Mouse (Mus musculus) urinary bladder, adult 18-20 months (tissue): ENCODE measurements around the gene Mad1l1.

Source experiments
- DNase-seq, 2 experiments: peaks; one replicate each; pipeline ENCODE4 v3.0.0; 2022; ENCODE audit warnings: low spot score in 2 of 2, mixed read lengths in 2 of 2

Mad1l1 gene

GRCm38 (mm10) chr5:140056291-140056690 lies 265.1 kb downstream of the Mad1l1 start:
- no peak for DNase-seq

DNA sequence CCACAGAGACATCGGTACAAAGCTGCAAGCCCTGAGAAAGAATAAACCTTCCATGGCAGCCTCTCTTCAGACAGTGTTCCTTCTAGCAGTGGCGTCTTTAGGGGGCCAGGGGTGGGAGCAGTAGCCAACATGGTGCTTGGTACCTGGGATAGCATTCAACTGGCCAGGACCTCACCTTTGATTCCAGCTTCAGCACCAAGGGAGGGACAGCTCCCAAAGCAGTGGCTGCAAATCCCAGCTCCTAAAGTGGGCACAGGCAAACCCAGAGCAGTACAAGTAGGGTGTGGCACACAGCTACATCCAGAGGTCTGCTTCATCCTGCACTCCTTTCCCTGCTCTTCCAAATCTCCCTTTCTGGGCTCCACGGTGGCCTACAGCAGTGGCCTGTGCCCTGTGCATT lies 265.9 kb downstream of the Mad1l1 start:
- DNase-seq = no peak

GRCm38 (mm10) chr5:140053626-140054025 lies 267.7 kb downstream of the Mad1l1 start:
- DNase-seq = no peak

GRCm38 (mm10) chr5:140052405-140052804 lies 268.9 kb downstream of the Mad1l1 start:
- no peak for DNase-seq

- DNase-seq = no peak
Observed at GRCm38 (mm10) chr5:140045453-140045852, 275.9 kb downstream of the Mad1l1 start.

DNA sequence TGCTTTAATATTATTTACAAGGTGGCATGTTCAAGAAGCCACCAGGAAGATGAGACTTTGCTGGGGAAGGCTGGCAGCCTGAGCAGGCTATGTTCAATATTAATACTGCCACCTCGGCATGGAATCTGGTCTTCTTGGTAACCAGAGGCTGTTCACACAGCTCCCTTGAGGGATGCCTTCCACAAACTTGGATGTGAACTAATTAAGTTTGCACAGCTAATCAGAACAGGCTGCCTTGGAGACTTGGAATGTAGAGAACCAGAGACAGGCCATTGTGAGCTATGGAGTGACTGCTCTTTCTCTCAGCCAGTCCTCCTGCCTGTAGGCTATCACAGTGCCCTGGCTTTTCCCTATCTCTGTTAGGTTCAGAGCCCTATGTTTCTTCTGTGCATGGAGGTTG lies 278.4 kb downstream of the Mad1l1 start:
- no peak for DNase-seq

DNA sequence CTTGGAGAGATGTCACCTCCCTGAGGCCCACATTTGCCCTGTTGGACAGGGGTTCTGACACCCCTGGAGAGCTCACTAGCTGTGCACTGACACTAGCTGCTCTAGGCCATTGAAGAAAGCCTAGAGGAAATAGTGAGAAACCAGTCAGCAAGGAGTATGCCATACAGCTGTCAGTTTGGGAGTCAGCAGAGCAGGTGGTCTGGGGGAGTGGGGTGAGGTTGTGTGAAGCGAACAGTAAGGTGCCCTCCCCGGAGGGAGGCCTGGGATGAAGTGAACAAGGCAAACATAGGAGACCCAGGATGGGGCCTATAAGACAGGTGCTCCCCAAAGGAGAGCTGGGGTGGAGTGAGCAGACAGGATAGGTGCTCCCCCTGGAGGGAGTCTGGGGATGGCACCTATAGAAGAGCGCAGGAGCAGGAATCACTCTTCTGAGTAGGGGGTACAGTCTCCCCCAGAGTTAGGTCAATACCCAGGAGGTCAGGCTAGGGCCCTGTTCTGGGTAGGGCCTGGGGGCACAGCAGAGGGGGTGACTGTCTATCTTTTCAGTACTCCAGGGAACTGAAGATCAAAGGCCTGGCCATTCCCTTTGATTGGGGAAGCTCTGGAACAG lies 279.2 kb downstream of the Mad1l1 start:
- no peak for DNase-seq

DNA sequence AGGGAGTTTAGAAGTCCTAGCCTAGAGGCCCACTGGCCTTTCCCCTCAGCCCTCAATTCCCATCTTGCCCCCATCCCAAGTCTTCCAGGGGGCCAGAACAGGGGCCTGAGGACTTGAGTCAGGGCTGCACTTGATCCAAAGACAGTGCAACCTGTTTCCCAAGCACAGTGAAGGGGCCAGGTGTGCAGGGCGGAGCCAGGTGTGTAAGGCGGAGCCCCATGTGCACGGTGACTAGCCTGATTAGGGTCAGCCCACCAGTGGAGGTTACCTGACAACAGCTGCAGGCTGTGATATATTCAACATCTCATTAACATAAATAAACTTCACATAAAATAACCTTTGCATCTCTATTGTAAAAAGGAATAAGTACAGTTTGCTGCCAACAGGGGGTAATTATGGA lies 280.3 kb downstream of the Mad1l1 start:
- DNase-seq = no peak

DNA sequence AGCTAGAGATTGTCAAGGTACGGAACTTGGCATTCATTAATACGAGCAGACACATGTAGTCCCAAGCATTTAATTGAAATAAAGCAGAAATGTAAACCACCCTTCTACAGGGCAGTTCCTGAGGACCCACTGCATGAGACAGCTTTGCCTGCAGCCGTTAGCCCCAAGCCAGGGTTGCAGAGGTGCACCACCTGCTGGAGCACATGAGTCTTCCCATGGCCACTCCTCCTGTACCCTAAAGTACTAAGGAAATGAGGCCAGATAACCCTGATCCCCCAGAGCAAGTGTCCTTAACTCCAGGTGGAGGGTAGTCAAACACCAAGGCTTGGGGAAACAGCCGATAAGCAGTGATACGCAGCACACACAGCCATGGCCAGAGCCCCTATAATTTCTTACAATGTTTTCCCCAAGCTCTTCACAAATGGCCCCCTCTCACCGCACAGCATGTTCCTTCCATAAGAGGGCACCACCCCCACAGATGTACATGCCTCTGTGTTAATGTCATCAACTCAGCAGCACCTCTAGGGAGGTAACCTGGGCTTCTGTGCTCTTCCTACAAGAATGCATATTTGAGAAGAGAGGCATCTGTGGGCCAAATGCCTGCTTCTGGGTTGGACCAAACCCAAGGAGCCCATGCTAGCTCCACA lies 283.6 kb downstream of the Mad1l1 start:
- no peak for DNase-seq

DNA sequence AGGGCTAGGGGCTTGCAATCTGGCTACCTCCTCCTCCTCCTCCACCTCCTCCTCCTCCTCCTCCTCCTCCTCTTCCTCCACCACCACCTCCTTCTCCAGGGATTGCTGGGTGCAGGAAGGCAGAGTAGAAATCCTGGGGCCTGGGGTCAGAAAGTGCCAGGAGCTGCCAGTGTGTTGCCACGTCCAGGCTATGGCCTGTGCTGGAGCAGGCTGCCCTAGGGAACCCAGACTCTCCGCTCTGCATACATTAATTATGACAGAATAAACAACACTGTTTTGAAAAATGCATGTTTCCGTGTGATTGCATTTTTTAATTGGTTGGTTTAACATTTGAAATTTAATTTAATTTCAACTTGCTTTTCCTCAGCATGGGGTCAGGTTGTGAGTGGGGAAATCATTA lies 285.7 kb downstream of the Mad1l1 start:
- DNase-seq = no peak

DNA sequence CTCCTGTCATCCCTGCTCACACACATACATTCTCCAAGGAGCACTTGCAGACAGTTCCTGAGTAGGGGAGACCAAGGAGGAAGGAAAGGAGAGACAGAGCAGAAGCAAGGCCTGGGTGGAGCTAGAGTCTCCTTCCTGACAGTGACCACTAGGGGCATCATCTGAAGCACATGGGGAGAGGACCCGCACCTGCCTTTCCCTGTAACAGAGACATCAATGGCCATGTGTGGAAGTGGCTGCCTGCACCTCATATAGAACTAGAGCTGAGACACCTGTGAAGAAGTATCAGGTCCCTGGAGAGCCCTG lies 286.4 kb downstream of the Mad1l1 start:
- DNase-seq = no peak

GRCm38 (mm10) chr5:140034300-140035024 lies 286.9 kb downstream of the Mad1l1 start:
- DNase-seq = no peak

GRCm38 (mm10) chr5:140026366-140026765 lies 295.0 kb downstream of the Mad1l1 start:
- DNase-seq = no peak

- DNase-seq = no peak
Observed at GRCm38 (mm10) chr5:140025301-140025700, 296.1 kb downstream of the Mad1l1 start.

DNA sequence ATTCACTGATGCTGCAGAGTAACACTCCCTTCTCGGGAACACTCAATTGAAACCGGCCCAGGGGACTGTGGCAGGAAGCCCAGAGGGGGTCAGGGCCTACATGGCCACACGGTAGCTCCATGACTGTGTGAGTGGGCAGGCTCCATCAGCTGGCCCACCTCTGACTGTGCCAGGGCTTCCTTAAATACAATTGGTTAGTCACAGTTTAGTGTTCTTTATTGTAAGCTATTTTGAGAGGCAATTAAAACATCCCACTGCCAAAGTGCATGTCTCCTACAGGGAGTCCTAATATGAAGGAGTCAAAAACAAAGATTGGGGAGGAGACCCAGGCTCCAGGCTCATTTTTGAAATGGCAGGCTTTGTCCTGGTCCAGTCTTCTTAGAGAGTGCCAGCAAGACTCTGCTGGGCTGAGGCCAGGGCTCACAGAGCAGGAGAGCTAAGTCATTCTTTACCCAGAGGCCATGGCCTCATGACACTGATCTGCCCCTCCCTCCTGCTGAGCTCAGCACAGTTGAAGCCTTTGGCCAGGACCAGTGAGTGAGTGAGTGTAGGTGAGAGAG lies 297.3 kb downstream of the Mad1l1 start:
- no peak for DNase-seq

DNA sequence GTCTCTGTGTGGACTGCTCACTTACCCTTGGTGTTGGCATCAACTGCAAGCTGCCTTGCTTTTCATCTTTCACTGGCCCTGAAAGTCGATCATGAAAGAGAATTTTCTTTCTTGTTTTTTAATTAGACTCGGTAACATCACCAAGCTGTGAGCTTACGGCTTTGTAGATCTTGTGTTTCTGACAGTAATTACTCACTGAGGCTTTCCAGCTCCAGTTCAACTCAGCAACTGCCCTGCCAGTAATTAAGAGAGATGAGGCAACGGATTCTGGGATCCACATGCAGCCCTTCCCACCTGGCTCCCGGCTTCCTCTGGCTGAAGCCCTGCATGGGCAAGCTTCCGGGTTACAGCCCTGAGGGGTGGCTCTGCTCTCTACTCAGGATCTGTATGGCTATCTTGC lies 298.5 kb downstream of the Mad1l1 start:
- DNase-seq = no peak

GRCm38 (mm10) chr5:140021755-140022154 lies 299.6 kb downstream of the Mad1l1 start:
- DNase-seq = no peak

DNA sequence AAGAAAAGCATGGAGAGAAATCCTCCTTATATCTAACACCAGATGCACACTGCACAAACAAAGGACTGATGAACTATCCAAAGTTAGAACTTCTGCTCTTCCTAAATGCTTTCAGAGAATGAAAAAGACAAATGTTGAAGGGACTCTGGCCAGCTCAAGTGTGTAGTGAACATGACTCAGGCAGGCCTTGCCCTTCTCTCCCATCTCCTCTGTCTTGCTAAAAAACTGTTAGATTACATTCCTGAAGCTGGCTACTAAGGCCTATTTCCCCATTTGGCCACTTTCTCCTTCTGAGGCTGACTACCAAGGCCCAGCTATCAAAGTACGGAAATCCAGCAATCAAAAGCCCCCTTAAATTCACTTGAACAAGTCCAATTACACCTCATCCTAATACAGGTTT lies 301.7 kb downstream of the Mad1l1 start:
- DNase-seq = no peak

DNA sequence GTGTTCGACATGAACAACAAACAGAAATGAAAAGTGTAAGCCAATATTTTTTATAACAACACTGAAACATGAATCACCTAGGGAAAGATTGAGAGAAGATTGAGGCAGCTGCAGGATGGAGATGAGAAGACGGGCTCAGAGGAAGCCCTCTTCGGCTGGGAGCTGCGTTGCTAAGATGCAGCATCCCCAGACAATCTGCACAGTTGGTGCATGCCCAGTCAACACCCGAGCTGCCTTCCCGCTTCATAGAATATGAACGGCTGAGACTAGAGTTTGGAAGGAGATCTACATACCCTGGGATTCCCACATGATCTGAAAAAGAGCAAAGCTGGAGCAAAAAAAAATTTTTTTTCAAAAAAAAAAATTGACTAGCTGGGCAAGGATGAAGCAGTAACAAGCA lies 302.6 kb downstream of the Mad1l1 start:
- no peak for DNase-seq

- no peak for DNase-seq
Observed at GRCm38 (mm10) chr5:140016896-140017295, 304.5 kb downstream of the Mad1l1 start.

- DNase-seq = no peak
Observed at GRCm38 (mm10) chr5:140013652-140014051, 307.7 kb downstream of the Mad1l1 start.

- no peak for DNase-seq
Observed at GRCm38 (mm10) chr5:140012286-140012967, 308.9 kb downstream of the Mad1l1 start.
